Mouse (Mus musculus) liver, postnatal 0 days (tissue): ENCODE measurements around the gene Slc45a1. TPM values are rescaled to one million over a fixed set of nuclear protein-coding genes. Genes with fewer than 3 reads are reported as not detected.

Experiments used
- ATAC-seq: fragments of 200-750 bp; cut with Nextera tagmentation; 2 replicates; pipeline ENCODE4 v1.8.0; 2017; ENCODE audit warnings: mild to moderate bottlenecking, moderate library complexity
- DNase-seq: peaks from one replicate; pipeline ENCODE4 v3.0.0-alpha.2; 2016
- H3K27ac ChIP-seq: fragments of 300-500 bp; sonication (generic); 2 replicates; pipeline ENCODE4 v1.5.1; 2014; ENCODE audit warnings: antibody characterized with exemption, moderate library complexity, mild to moderate bottlenecking, low read depth
- H3K27me3 ChIP-seq: fragments of 300-500 bp; sonication (generic); 2 replicates; pipeline ENCODE4 v1.6.1; 2014; ENCODE audit warnings: low read length, control low read depth, mixed read lengths; ENCODE audit not compliant: insufficient read depth
- H3K36me3 ChIP-seq: fragments of 300-500 bp; sonication (generic); replicated peaks from 2 replicates; pipeline ENCODE4 v1.6.1; 2014; ENCODE audit warnings: mild to moderate bottlenecking, control low read depth, low read length, moderate library complexity, mixed read lengths; ENCODE audit not compliant: insufficient read depth
- H3K4me1 ChIP-seq: fragments of 300-500 bp; sonication (generic); 2 replicates; pipeline ENCODE4 v1.6.1; 2014; ENCODE audit warnings: antibody characterized with exemption, mild to moderate bottlenecking, control low read depth; ENCODE audit not compliant: insufficient read depth
- H3K4me2 ChIP-seq: fragments of 300-500 bp; sonication (generic); 2 replicates; pipeline ENCODE4 v1.6.1; 2014; ENCODE audit warnings: low read depth, mild to moderate bottlenecking, low read length, moderate library complexity, mixed read lengths
- H3K4me3 ChIP-seq: fragments of 300-500 bp; sonication (generic); 2 replicates; pipeline ENCODE4 v1.5.1; 2014; ENCODE audit warnings: low read depth, low read length
- H3K9ac ChIP-seq: fragments of 300-500 bp; sonication (generic); replicated peaks from 2 replicates; pipeline ENCODE4 v1.6.1; 2014; ENCODE audit warnings: mild to moderate bottlenecking, moderate library complexity
- H3K9me3 ChIP-seq: fragments of 300-500 bp; sonication (generic); 2 replicates; pipeline ENCODE4 v1.6.1; 2016; ENCODE audit warnings: mild to moderate bottlenecking, control low read depth, low read length, mixed read lengths
- CTCF ChIP-seq: sonication (generic); IDR thresholded peaks from 2 replicates; pipeline ENCODE4 v1.5.1; 2016; ENCODE audit warnings: antibody characterized with exemption, low read depth
- EP300 ChIP-seq: IDR thresholded peaks from 2 replicates; pipeline ENCODE4 v1.6.1; 2016; ENCODE audit warnings: antibody characterized with exemption, low read depth, mild to moderate bottlenecking
- WGBS: fragments of 180-500 bp; shearing (Covaris S2); extraction: QIAGEN DNeasy Blood & Tissue Kit; methylation state at CpG from one replicate; pipeline ENCODE4 v1.1.7; 2014; ENCODE audit not compliant: insufficient replicate concordance; 5-methylcytosine and 5-hydroxymethylcytosine counted together
- polyA plus RNA-seq: library from polyadenylated mRNA; unstranded; fragments of >200 nt; fragmentation: Nextera tagmentation; extraction: Ambion mirVana; gene quantifications from 2 replicates; pipeline ENCODE4 v1.2.1, GENCODE M21; 2015

Slc45a1 gene
- polyA plus RNA-seq, 1 experiment from 2014 or later = not detected

DNA sequence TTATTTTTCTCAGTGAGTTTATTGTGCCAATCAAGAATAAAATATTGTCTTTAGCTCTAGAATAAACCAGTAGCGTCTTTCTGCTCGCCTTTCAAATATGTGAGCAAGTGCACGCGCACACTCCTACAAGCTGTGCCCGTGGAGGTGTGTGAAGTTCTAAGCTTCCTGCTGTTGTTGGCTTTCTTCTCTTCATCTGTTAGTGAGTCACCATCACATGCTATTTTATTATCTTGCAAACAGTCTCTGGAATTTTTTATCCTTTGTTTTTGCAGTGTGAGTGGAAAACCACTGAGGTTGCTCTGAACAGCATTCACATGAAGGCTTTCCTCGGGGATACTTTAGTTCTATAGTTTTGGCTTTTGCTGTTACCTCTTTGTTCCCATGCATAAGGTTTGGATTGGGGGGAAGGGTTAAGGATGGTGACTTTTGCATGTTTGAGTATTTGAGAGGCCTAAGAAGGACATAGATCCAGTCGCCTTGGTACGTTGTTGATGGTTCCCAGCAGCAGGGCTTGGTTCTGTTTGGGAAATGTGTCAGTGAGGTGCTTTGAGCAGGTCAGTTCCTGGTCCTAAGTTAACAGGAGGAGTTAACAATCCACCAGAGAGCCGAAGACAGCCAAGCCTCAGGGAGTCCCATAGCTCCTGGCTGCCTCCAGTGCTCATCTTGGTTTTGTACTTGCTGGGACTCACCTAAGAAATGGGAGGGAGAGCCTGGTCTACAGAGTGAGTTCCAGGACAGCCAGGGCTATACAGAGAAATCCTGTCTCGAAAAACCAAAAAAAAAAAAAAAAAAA lies 69.8 kb downstream of the Slc45a1 start:
- 0 out of 2 replicates have a peak, but pooled peaks cover 10% of the 10 kb centered on the region for H3K36me3 ChIP-seq
- H3K27ac ChIP-seq = peak overlapping the region; percentile 44; the same call in 1 of the 2 replicates
- no peak for TF ChIP-seq CTCF
- no peak for TF ChIP-seq EP300
- peaks cover 45% of the 10 kb centered on the region for H3K4me1 ChIP-seq
- H3K4me3 ChIP-seq = no peak overlapping the region
- no peak for ATAC-seq
- no peak overlapping the region for H3K9ac ChIP-seq
- WGBS = 77% methylated on average over 10 of the region's 10 CpGs
- no peaks in the 10 kb centered on the region for H3K9me3 ChIP-seq
- no peaks in the 10 kb centered on the region for H3K27me3 ChIP-seq
- DNase-seq = no peak
- no peak overlapping the region for H3K4me2 ChIP-seq

Other genes with a start within 250 kb of the Slc45a1 start
- gene Errfi1, start 201.7 kb upstream of the Slc45a1 start, polyA plus RNA-seq = 141 and 148 TPM in 2 replicates